Mouse (Mus musculus) megakaryocyte, embryonic 14.5 days (primary cell): Measurements from ENCODE around the gene Apoc4. TPM values are rescaled to one million over a fixed set of nuclear protein-coding genes. Genes with fewer than 3 reads are reported as not detected.
"Not testable (repeated sequence)": the region's sequence is repeated elsewhere in the genome, so short reads cannot be mapped to it uniquely, and the experiment has no call there.

Experiments
- H3K27me3 ChIP-seq: replicated peaks from 2 replicates; pipeline ENCODE3; 2012; ENCODE audit warnings: inconsistent platforms
- H3K36me3 ChIP-seq: replicated peaks from 2 replicates; pipeline ENCODE3; 2012; ENCODE audit warnings: low read length, inconsistent platforms, mixed read lengths
- H3K4me1 ChIP-seq: 2 replicates; pipeline ENCODE4 v1.6.1; 2012; ENCODE audit warnings: inconsistent platforms
- H3K4me3 ChIP-seq: replicated peaks from 2 replicates; pipeline ENCODE3; 2012; ENCODE audit warnings: moderate library complexity, mild to moderate bottlenecking, inconsistent platforms
- H3K9me3 ChIP-seq: 2 replicates; pipeline ENCODE4 v1.6.1; 2012; ENCODE audit warnings: inconsistent platforms
- FLI1 ChIP-seq: IDR thresholded peaks from 2 replicates; pipeline ENCODE4 v1.6.1; 2012; ENCODE audit warnings: low read length, inconsistent platforms, mixed read lengths
- GATA1 ChIP-seq: IDR thresholded peaks from 3 replicates; pipeline ENCODE4 v1.6.1; 2012; ENCODE audit warnings: mixed read lengths, low read length, inconsistent platforms, borderline replicate concordance
- polyA plus RNA-seq: library from polyadenylated mRNA; stranded (reverse); fragments of >175 nt; gene quantifications from 2 replicates; pipeline ENCODE4 v1.2.3, GENCODE M21; 2012; ENCODE audit warnings: low replicate concordance; ENCODE audit not compliant: insufficient read depth

Apoc4 gene
- polyA plus RNA-seq, 1 experiment, result 7.1 TPM

DNA sequence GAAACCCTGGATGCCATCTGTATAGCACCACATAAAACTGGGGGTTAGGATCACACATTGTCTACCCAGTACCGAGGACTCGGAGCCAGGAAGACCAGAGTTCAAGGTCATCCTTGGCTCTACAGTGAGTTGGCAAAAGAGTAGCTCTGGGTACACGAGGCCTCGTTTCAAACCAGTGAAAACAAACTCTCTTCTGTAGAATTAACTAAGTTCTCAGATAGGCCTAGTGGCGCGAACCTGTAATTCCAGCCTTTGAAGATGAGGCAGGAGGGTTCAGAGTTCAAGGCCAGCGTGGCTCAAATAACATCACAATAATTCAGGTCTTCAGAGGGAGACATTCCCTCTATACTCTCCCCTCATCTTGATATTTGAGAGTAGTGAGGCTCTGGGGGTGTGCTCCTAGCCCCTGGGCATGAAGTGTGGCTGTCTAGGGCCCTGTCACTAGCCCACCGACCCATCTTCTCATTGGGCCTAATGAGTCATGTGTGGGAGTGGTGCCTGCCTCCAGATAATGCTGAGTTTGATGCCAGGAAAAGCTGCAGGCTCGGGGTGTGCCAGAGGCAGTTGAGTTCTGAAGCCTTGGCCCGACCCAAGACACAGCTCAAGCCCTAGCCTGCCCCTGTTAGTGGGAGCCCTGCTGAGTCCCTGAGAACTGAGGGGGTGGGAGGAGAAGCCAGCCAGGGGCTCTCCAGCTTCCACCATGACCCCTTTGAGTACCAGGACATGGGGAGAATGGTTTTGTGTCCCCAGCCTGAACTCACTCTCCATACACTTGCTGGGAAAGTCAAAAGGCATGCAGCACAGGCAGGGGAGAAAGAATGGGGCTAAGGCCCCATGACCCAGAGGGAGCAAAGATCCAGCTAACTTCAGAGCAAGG, 13.3 kb upstream of the Apoc4 start:
- Histone ChIP-seq H3K9me3 (peaks cover 25% of the 10 kb centered on the region), H3K4me1 (peaks cover 37% of the 10 kb centered on the region), H3K36me3 (peaks cover 33% of the 10 kb centered on the region), H3K4me3 (peak overlapping the region; percentile 57), H3K27me3 (peaks cover 81% of the 10 kb centered on the region)
- TF ChIP-seq FLI1, result no peak
- no peak for TF ChIP-seq GATA1

DNA sequence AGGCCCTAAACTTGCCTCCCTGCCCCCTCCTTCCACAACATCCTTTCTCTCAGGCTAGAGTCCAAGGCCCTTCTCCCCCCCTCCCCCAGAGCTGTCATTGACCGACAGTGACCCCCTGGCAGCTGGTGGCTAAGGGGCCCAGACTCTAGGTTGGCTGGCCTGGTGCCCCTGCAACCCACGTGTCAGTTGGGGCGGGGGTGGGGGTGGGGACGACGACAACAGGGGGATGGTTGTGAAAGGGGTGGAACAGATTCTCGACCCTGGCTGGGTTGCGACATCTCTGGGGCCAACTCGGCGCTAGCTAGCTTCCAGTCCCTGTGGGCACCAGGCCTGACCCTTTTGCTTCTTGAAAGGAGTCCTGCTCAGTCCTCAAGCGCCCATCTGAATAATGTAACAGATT, 12.1 kb upstream of the Apoc4 start:
- Histone ChIP-seq H3K9me3 (peaks cover 25% of the 10 kb centered on the region), H3K4me1 (peaks cover 40% of the 10 kb centered on the region), H3K27me3 (peaks cover 85% of the 10 kb centered on the region), H3K36me3 (peaks cover 23% of the 10 kb centered on the region), H3K4me3 (no peak overlapping the region)
- TF ChIP-seq GATA1, result no peak
- no peak for TF ChIP-seq FLI1

DNA sequence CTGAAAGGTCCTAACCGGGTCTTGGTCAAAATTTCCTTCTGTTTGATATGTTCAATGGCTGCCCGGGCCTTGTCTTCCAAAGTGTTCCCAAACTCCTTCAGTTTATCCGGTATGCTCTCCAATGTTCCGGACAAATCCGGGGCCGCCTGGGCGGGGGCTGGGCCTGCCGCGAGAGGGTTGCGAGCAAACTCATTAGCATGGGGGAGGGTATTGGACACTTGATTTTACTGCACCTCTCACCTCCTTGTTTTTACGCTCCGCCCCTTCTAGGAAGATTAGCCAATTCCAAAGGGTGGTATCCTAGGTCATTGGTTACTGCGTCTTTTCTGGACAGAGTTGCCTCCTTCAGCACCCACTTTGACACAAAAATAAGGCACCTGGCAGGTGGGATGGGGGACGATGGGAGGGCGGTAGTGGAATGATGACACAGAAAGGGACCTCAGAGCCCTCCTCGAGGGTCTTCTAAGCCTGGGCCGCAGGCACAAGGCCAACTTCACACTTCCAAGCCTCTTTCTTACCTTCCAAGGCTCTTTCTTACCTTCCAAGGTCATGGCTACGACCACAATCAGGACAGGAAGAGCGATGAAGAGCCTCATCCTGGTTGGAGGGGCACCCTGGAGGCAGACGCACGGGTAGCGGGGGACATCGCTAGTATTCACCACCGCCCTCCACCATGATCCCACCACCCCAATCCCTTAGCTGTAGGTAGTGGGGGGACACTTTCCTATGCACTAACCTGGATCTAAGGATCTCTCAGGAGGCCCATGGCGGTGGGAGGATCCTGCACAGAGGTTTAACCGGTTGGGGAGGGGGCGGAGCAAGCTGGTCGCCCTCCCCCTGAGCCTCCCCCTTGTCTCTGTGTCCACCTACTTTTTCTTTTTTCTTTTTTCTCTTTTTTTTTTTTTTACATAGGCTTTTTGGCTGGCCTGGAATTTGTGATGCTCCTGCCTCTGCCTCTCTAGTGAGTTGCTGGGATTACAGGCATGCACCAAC, 10.9 kb upstream of the Apoc4 start, which contains the start of gene Apoc1:
Gene Apoc1 (minus strand): TSS at position 788 of the 993 bp plus-strand sequence.
- peak within 1 kb of the TSS; percentile 69 for H3K4me3 ChIP-seq
- peaks cover 18% of the 10 kb centered on the region for H3K9me3 ChIP-seq
- no peak for TF ChIP-seq GATA1
- TF ChIP-seq FLI1, result no peak
- H3K27me3 ChIP-seq, result peaks cover 75% of the 10 kb centered on the region
- peaks cover 15% of the 10 kb centered on the region for H3K36me3 ChIP-seq
- peaks cover 42% of the 10 kb centered on the region for H3K4me1 ChIP-seq

DNA sequence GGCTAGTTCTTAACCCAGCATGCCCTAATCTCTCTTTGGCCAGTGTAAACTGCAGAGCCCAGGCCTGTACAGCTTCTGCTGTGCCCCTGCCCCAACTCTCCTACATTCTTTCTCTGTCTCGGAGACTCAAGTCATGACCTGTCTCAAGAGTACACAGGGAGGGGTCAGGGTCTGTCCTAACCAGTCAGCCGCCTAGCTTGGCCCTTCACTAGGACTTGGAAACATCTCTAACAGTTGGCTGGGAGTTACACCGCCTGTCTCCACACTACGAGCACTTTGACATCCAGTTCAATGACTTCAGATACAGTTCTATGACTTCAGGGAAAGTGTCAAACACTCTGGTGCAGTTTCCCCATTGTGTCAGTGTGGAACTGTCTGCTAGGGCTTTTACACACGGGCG, 10.2 kb upstream of the Apoc4 start:
- H3K4me1 ChIP-seq, result peaks cover 44% of the 10 kb centered on the region
- no peak for TF ChIP-seq FLI1
- TF ChIP-seq GATA1, result no peak
- peaks cover 10% of the 10 kb centered on the region for H3K9me3 ChIP-seq
- H3K4me3 ChIP-seq, result peak overlapping the region; percentile 62
- H3K27me3 ChIP-seq, result peaks cover 68% of the 10 kb centered on the region
- peaks cover 7% of the 10 kb centered on the region for H3K36me3 ChIP-seq

DNA sequence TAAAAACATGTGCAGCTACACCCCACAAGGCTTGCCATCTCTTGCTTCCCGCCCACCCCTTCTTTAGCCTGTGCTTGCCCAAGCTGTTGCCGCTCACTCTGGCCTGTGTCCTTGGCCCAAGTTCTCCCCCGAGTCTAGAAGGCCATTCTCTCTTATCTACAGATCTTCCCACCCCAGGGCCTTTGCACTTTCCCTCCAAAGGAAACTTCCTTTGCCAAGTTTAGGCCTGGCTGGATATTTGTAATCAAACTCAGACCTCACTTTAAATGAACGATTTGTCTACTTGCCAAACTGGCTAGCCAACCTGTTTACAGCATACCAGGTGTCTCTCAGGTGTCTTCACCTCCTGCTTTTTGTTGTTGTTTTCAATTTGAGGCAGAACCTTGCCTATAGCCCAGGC, 9.6 kb upstream of the Apoc4 start:
- Histone ChIP-seq H3K36me3 (peaks cover 1% of the 10 kb centered on the region), H3K9me3 (peaks cover 4% of the 10 kb centered on the region; the same call in 1 of the 2 replicates), H3K4me1 (peaks cover 44% of the 10 kb centered on the region), H3K4me3 (no peak overlapping the region), H3K27me3 (peaks cover 66% of the 10 kb centered on the region)
- TF ChIP-seq FLI1, result no peak
- TF ChIP-seq GATA1, result no peak

DNA sequence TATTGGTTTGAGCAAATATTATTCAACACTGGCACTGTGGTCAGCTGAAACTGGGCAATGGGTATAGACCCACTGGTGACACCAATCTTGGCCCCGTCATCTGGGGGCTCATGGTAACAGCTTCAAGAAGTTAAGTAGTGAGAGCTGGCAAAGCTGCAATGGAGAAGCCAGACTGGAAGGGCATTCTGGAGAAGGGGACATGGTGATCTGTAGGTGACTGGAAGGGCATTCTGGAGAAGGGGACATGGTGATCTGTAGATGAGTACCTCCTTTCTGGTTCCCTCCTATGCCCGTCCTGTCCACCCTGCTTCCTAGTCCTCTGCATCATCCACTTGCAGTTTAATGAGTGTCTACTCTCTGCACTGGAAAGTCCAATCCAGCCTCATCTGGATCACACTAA, 7.3 kb upstream of the Apoc4 start:
- peaks cover 65% of the 10 kb centered on the region for H3K27me3 ChIP-seq
- peak overlapping the region; percentile 17 for H3K4me3 ChIP-seq
- H3K4me1 ChIP-seq, result peaks cover 31% of the 10 kb centered on the region
- no peaks in the 10 kb centered on the region for H3K36me3 ChIP-seq
- TF ChIP-seq GATA1 (no peak), FLI1 (no peak)
- H3K9me3 ChIP-seq, result peaks cover 4% of the 10 kb centered on the region; the same call in 1 of the 2 replicates

DNA sequence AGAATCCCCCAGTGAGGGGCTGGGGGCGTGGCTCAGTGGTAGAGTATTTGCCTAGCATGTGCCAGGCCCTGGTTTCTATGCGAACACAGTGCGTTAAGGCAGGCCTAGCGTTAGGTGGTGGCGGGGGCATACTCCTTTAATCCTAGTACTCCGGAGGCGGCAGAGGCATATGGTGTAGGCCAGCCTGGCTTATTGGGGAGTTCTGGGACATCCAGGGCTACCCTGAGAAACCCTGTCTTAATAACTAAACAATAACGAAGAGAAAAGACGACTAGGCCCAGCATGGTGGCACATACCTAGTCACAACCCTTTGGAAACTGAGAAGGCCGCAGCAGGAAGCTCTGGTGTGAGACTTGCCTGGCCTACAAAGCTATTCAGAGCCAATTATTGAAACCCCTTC, 6.8 kb upstream of the Apoc4 start:
- H3K4me3 ChIP-seq, result no peak overlapping the region
- peaks cover 30% of the 10 kb centered on the region for H3K4me1 ChIP-seq
- TF ChIP-seq FLI1 (no peak), GATA1 (no peak)
- peaks cover 4% of the 10 kb centered on the region; the same call in 1 of the 2 replicates for H3K9me3 ChIP-seq
- peaks cover 62% of the 10 kb centered on the region for H3K27me3 ChIP-seq
- no peaks in the 10 kb centered on the region for H3K36me3 ChIP-seq

DNA sequence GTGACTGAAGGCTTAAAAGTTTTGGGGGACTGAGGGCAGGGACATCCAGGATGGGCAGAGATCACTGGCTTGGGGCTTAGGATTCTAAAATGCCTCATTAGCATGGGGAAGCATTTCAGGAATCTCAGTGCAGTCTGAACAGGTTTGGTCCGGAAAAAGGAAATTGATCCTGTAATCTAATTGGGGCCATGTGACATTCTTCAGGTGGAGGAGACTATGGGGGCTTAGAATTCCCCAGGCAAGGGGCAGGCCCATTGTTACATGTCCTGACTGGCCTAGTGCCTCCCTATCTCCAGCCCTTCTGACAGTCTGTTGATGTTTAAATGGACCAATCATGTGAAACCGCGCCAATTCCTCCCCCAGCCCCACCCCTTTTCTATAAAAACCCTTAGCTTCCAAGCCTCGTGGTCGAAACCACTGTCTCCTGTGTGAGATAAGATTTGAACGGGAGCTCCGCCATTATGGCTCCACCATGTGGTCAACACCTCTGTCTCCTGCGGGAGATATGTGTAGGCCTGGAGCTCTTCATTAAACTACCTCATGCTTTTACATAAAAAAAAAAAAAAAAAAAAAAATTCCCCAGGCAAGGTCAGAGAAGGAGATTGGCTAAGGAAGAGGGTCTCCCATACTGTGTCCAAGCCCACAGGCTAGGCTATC, 5.8 kb upstream of the Apoc4 start:
- Histone ChIP-seq H3K4me1 (peaks cover 28% of the 10 kb centered on the region), H3K27me3 (peaks cover 56% of the 10 kb centered on the region)
- not testable (repeated sequence) for H3K9me3 ChIP-seq, H3K36me3 ChIP-seq, H3K4me3 ChIP-seq

DNA sequence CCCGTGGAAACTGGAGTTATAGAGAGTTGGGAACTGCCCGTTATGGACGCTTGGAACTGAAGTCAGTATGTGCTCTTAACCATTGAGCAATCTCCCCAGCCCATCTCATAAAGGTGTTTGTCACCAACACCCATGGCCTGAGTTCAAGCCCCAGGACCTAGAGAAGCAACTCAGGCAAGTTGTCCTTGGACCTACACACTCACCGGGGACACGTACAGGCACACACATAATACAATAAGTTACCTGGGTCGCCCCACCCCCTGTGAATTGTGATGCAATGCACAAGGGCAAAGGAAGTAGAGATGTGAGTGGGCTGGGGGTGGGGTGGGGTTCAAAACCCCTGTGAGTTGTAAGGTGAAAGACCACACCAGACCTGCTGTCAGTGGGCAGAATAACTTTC, 5.2 kb upstream of the Apoc4 start:
- Histone ChIP-seq H3K9me3 (peaks cover 4% of the 10 kb centered on the region; the same call in 1 of the 2 replicates), H3K4me3 (no peak overlapping the region), H3K27me3 (peaks cover 54% of the 10 kb centered on the region), H3K4me1 (peaks cover 28% of the 10 kb centered on the region), H3K36me3 (no peaks in the 10 kb centered on the region)
- TF ChIP-seq GATA1 (no peak), FLI1 (no peak)
